Mouse (Mus musculus): Measurements from ENCODE around the gene Strn4.

- TF ChIP-seq CTCF (IDR thresholded peaks at IDR 0.05; ENCODE audit: borderline replicate concordance, control insufficient read depth, extremely low read depth, insufficient read depth, low read length, poor library complexity) (no peak), POLR2A (IDR thresholded peaks at IDR 0.05; ENCODE audit: control insufficient read depth, extremely low read depth, insufficient read depth, low read length, poor library complexity) (no peak)
Measured at GRCm38 (mm10) chr7:16880615-16881014, 64.9 kb downstream of the Strn4 start.
